Comparison of ENCODE assay signal across 9 mouse cellular contexts in the genomic region with DNA sequence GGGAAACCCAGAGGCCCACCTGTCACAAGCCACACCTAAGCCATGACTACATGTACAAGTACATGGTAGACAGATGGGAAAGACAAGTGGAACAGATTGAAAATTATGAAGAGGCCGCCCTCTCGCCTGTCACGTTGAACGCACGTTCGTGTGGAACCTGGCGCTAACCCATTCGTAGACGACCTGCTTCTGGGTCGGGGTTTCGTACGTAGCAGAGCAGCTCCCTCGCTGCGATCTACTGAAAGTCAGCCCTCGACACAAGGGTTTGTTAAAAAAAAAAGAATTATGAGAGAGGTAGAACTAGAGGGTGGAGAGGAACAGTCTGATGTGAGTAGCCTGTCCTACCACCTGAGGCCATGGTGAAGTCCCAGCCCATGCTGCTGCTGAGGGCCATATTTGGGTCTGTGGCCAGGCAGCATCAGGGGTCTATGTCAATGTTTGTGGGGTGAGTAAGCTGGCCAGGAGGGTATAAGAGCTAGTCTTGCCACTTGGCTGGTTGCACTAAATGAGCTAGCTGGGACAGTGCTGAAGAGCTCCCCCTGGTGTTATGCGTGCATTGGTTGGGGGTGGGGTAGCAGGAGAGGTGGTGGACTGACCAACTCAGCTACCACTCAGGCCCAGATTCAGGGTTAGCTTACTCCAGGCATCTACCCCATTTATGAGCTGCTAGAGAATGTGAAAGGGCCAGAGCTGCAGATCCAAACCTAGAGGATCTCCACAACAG. TPM values are rescaled to one million over a fixed set of nuclear protein-coding genes. Genes with fewer than 3 reads are reported as not detected.
DNase-seq lines count a peak whose midpoint lies in the region; ATAC-seq and TF ChIP-seq lines count a peak whose summit lies in the region.
"Had no signal": no experiment of that assay in that cellular context is flagged by ENCODE, and none has a peak within 500 bp of the region (broad histone marks: within the 10 kb centered on the region; RNA-seq: fewer than 3 reads in every experiment).

No protein-coding gene starts in this region.

- H3K9ac ChIP-seq in intestine, embryonic 16.5 days (ENCODE audit: low read depth, low read length) = no peak overlapping the region
- H3K9ac ChIP-seq in intestine, embryonic 15.5 days = no peak overlapping the region
- H3K9ac ChIP-seq in liver, embryonic 16.5 days (ENCODE audit: low read depth, low read length) = no peak overlapping the region
- H3K9ac ChIP-seq: limb, embryonic 15.5 days had no signal

- H3K9me3 ChIP-seq in intestine, embryonic 16.5 days (ENCODE audit: control insufficient read depth, low read length) = no peaks in the 10 kb centered on the region
- H3K9me3 ChIP-seq in intestine, embryonic 15.5 days = no peaks in the 10 kb centered on the region
- no peaks in the 10 kb centered on the region for H3K9me3 ChIP-seq in liver, embryonic 16.5 days (replicated peaks; ENCODE audit: control insufficient read depth, low read length)
- H3K9me3 ChIP-seq: limb, embryonic 15.5 days had no signal

- ATAC-seq in intestine, embryonic 16.5 days = peak; percentile 26; the same call in 1 of the 2 replicates
- ATAC-seq in intestine, embryonic 15.5 days = no peak
- peak; percentile 35; the same call in 1 of the 2 replicates for ATAC-seq in liver, embryonic 16.5 days (ENCODE audit: low read depth)

- 0 out of 2 replicates have a peak, but pooled peaks cover 2% of the 10 kb centered on the region for H3K36me3 ChIP-seq in intestine, embryonic 16.5 days (ENCODE audit: control insufficient read depth, insufficient read depth, low read length)
- no peaks in the 10 kb centered on the region for H3K36me3 ChIP-seq in intestine, embryonic 15.5 days
- peaks cover 2% of the 10 kb centered on the region; the same call in 1 of the 2 replicates for H3K36me3 ChIP-seq in liver, embryonic 16.5 days (ENCODE audit: control insufficient read depth, insufficient read depth)

- TF ChIP-seq POLR2A in bone marrow, adult 2 months (IDR thresholded peaks at IDR 0.05; ENCODE audit: borderline replicate concordance, control insufficient read depth, low read depth, low read length) = no peak

- no peak overlapping the region for H3K27ac ChIP-seq in intestine, embryonic 16.5 days (ENCODE audit: low read length)
- H3K27ac ChIP-seq in intestine, embryonic 15.5 days = no peak overlapping the region
- no peak overlapping the region for H3K27ac ChIP-seq in bone marrow, adult 2 months (ENCODE audit: control insufficient read depth, insufficient read depth, low read depth, low read length, poor library complexity)
- H3K27ac ChIP-seq in liver, embryonic 16.5 days (ENCODE audit: low read length) = no peak overlapping the region
- H3K27ac ChIP-seq: limb, embryonic 15.5 days had no signal

- no peak overlapping the region for H3K4me2 ChIP-seq in intestine, embryonic 16.5 days (ENCODE audit: low read depth, low read length)
- H3K4me2 ChIP-seq in intestine, embryonic 15.5 days (replicated peaks) = no peak overlapping the region
- H3K4me2 ChIP-seq in liver, embryonic 16.5 days (ENCODE audit: low read depth, low read length) = no peak overlapping the region
- H3K4me2 ChIP-seq: limb, embryonic 15.5 days had no signal

- no peak overlapping the region for H3K4me3 ChIP-seq in intestine, embryonic 16.5 days (ENCODE audit: low read length)
- no peak overlapping the region for H3K4me3 ChIP-seq in intestine, embryonic 15.5 days (replicated peaks)
- H3K4me3 ChIP-seq in bone marrow, adult 2 months (replicated peaks; ENCODE audit: control insufficient read depth, low read depth, low read length) = no peak overlapping the region
- no peak overlapping the region for H3K4me3 ChIP-seq in liver, embryonic 16.5 days (ENCODE audit: low read depth, low read length)
- H3K4me3 ChIP-seq: limb, embryonic 15.5 days had no signal

- H3K4me1 ChIP-seq in intestine, embryonic 16.5 days (ENCODE audit: control insufficient read depth, insufficient read depth, low read length) = no peaks in the 10 kb centered on the region
- H3K4me1 ChIP-seq in intestine, embryonic 15.5 days (replicated peaks) = no peaks in the 10 kb centered on the region
- no peaks in the 10 kb centered on the region for H3K4me1 ChIP-seq in bone marrow, adult 2 months (ENCODE audit: control insufficient read depth, insufficient read depth, low read length)
- H3K4me1 ChIP-seq in liver, embryonic 16.5 days (ENCODE audit: control insufficient read depth, low read depth, low read length) = no peaks in the 10 kb centered on the region
- H3K4me1 ChIP-seq: limb, embryonic 15.5 days had no signal

- DNase-seq in frontal cortex, postnatal 25 days (ENCODE audit: low spot score in 2 of 2) = peak; percentile 60 to 75
- peak; percentile 43 for DNase-seq in kidney, postnatal 10 days
- peak; percentile 28 to 43 for DNase-seq in right cerebral cortex, postnatal 36 days (ENCODE audit: low spot score in 2 of 2)
- peak; percentile 53 to 67 for DNase-seq in urinary bladder, postnatal 36 days (ENCODE audit: low spot score in 2 of 2)

- peak; percentile 71 for TF ChIP-seq CTCF in bone marrow, adult 2 months (IDR thresholded peaks at IDR 0.05; ENCODE audit: control insufficient read depth, insufficient read depth, low read length)

- H3K27me3 ChIP-seq in intestine, embryonic 16.5 days (replicated peaks; ENCODE audit: control insufficient read depth, insufficient read depth, low read length) = no peaks in the 10 kb centered on the region
- no peaks in the 10 kb centered on the region for H3K27me3 ChIP-seq in intestine, embryonic 15.5 days (replicated peaks)
- H3K27me3 ChIP-seq in liver, embryonic 16.5 days (ENCODE audit: control insufficient read depth, insufficient read depth, low read depth, low read length) = no peaks in the 10 kb centered on the region
- H3K27me3 ChIP-seq: limb, embryonic 15.5 days had no signal

- 80% methylated on average over 16 of the region's 16 CpGs for WGBS in intestine, embryonic 16.5 days
- WGBS in intestine, embryonic 15.5 days = 81% methylated on average over 16 of the region's 16 CpGs
- 83% methylated on average over 16 of the region's 16 CpGs for WGBS in bone marrow, adult 2 months
- WGBS in liver, embryonic 16.5 days (ENCODE audit: insufficient replicate concordance) = 71% methylated on average over 16 of the region's 16 CpGs

RNA-seq across cellular contexts. Expression of a gene that starts 24.5 kb away (rescaled TPM):
- 47.9 and 48.8 TPM in 2 replicates for polyA plus RNA-seq in intestine, embryonic 16.5 days (2015; fragmentation: Nextera tagmentation; extraction: Ambion mirVana)
- polyA plus RNA-seq in intestine, embryonic 15.5 days (2015; fragmentation: Nextera tagmentation; extraction: Ambion mirVana) = 53.2 and 55.1 TPM in 2 replicates
- polyA plus RNA-seq in bone marrow, adult 2 months (2011; ENCODE audit: insufficient read depth, insufficient read length, low replicate concordance, missing spikeins) = 13.1 and 16.3 TPM in 2 replicates
- polyA plus RNA-seq in liver, embryonic 16.5 days (2015; fragmentation: Nextera tagmentation; extraction: Ambion mirVana) = 21.3 and 22.8 TPM in 2 replicates

RNA-seq across cellular contexts. Expression of a gene that starts 43.2 kb away (rescaled TPM):
- 1,875 and 1,947 TPM in 2 replicates for polyA plus RNA-seq in intestine, embryonic 16.5 days (2015; fragmentation: Nextera tagmentation; extraction: Ambion mirVana)
- 1,647 and 1,711 TPM in 2 replicates for polyA plus RNA-seq in intestine, embryonic 15.5 days (2015; fragmentation: Nextera tagmentation; extraction: Ambion mirVana)
- 221 and 279 TPM in 2 replicates for polyA plus RNA-seq in bone marrow, adult 2 months (2011; ENCODE audit: insufficient read depth, insufficient read length, low replicate concordance, missing spikeins)
- polyA plus RNA-seq in liver, embryonic 16.5 days (2015; fragmentation: Nextera tagmentation; extraction: Ambion mirVana) = 713 and 723 TPM in 2 replicates
